Mouse (Mus musculus) ES-Bruce4 (cell line): ENCODE data around the gene Zfp385b. TPM values are rescaled to one million over a fixed set of nuclear protein-coding genes. Genes with fewer than 3 reads are reported as not detected.
A peak's percentile ranks its signal among the peaks of the same experiment; 100 is the strongest.

ENCODE experiments used
- H3K27ac ChIP-seq: 2 replicates; pipeline ENCODE4 v1.5.1; 2012; ENCODE audit warnings: low read length, inconsistent platforms; ENCODE audit not compliant: insufficient read depth
- H3K27me3 ChIP-seq: 2 replicates; pipeline ENCODE4 v1.6.1; 2012; ENCODE audit warnings: mild to moderate bottlenecking, low read length, inconsistent platforms; ENCODE audit not compliant: control insufficient read depth, poor library complexity, insufficient read depth, severe bottlenecking
- H3K36me3 ChIP-seq: 2 replicates; pipeline ENCODE4 v1.6.1; 2012; ENCODE audit warnings: inconsistent platforms, mild to moderate bottlenecking, low read length, moderate library complexity; ENCODE audit not compliant: control insufficient read depth, poor library complexity, insufficient read depth, severe bottlenecking
- H3K4me1 ChIP-seq: one replicate; pipeline ENCODE4 v1.8.1; 2011; ENCODE audit warnings: low read length; ENCODE audit not compliant: control insufficient read depth, insufficient read depth
- H3K4me3 ChIP-seq: 2 replicates; pipeline ENCODE4 v1.5.1; 2011; ENCODE audit warnings: low read depth, mild to moderate bottlenecking, low read length
- H3K9ac ChIP-seq: 2 replicates; pipeline ENCODE4 v1.6.1; 2012; ENCODE audit warnings: low read depth, mild to moderate bottlenecking, inconsistent platforms; ENCODE audit not compliant: poor library complexity, severe bottlenecking
- H3K9me3 ChIP-seq: replicated peaks from 2 replicates; pipeline ENCODE4 v1.6.1; 2012; ENCODE audit warnings: mild to moderate bottlenecking, low read length, inconsistent platforms; ENCODE audit not compliant: control insufficient read depth, poor library complexity, insufficient read depth, severe bottlenecking
- CTCF ChIP-seq: IDR thresholded peaks from one replicate; pipeline ENCODE4 v1.8.1; 2011; ENCODE audit warnings: low read depth, low read length
- EP300 ChIP-seq: IDR thresholded peaks from 2 replicates; pipeline ENCODE4 v1.6.1; 2011; ENCODE audit warnings: low read depth, low read length; ENCODE audit not compliant: insufficient read depth
- POLR2A ChIP-seq: IDR thresholded peaks from one replicate; pipeline ENCODE4 v1.8.1; 2011; ENCODE audit warnings: low read length; ENCODE audit not compliant: insufficient read depth
- polyA plus RNA-seq: library from polyadenylated mRNA; stranded (reverse); fragments of >200 nt; gene quantifications from 2 replicates; pipeline ENCODE4 v1.2.4, GENCODE M21; 2011; ENCODE audit warnings: low read depth; ENCODE audit not compliant: missing spikeins, insufficient read depth, insufficient read length

Gene Zfp385b
- polyA plus RNA-seq, 1 experiment = not detected

GRCm38 (mm10) chr2:77411612-77412011, 407.8 kb downstream of the Zfp385b start:
- H3K9ac ChIP-seq = no peak overlapping the region

GRCm38 (mm10) chr2:77409521-77410135, 409.8 kb downstream of the Zfp385b start:
- TF ChIP-seq EP300 (no peak), CTCF (no peak), POLR2A (no peak)
- Histone ChIP-seq H3K9me3 (peaks cover 3% of the 10 kb centered on the region; the same call in 1 of the 2 replicates), H3K4me3 (no peak overlapping the region), H3K4me1 (peaks cover 2% of the 10 kb centered on the region), H3K27ac (no peak overlapping the region; the same call in 1 of the 2 replicates), H3K36me3 (no peaks in the 10 kb centered on the region), H3K9ac (no peak overlapping the region), H3K27me3 (no peaks in the 10 kb centered on the region)

More at GRCm38 (mm10) chr2:77411612-77412011, 407.8 kb downstream of the Zfp385b start:
- TF ChIP-seq POLR2A (no peak), CTCF (no peak), EP300 (peak; percentile 85)
- Histone ChIP-seq H3K9me3 (peaks cover 3% of the 10 kb centered on the region; the same call in 1 of the 2 replicates), H3K4me1 (peaks cover 2% of the 10 kb centered on the region), H3K27me3 (no peaks in the 10 kb centered on the region), H3K27ac (no peak overlapping the region), H3K4me3 (no peak overlapping the region), H3K36me3 (no peaks in the 10 kb centered on the region)

DNA sequence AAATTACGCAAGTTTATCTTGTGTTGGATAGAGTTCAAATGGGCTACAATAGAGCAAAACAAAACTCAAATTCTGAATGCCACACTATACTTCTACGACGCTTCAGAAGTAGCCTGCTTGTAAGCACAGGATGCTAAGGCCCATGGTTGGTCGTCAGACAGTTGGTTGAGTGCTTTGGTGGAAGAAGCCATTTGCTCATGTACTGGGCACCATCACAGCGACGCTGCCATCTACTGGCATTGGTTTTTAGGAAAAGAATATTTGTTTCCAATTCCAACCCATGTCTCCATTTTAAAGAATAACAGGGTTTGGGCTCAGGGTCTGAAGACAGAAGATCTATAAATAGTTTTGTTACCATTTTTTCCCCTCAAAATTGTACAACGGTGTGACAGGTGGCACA, 410.5 kb downstream of the Zfp385b start:
- 0 out of 2 replicates have a peak, but pooled peaks cover 3% of the 10 kb centered on the region for H3K9me3 ChIP-seq
- no peak overlapping the region for H3K9ac ChIP-seq
- no peaks in the 10 kb centered on the region for H3K27me3 ChIP-seq
- peaks cover 2% of the 10 kb centered on the region for H3K4me1 ChIP-seq
- no peak overlapping the region for H3K4me3 ChIP-seq
- TF ChIP-seq CTCF (peak; percentile 28), EP300 (no peak)
- no peak overlapping the region for H3K27ac ChIP-seq
- no peaks in the 10 kb centered on the region for H3K36me3 ChIP-seq

- Histone ChIP-seq H3K4me3 (no peak overlapping the region), H3K27ac (no peak overlapping the region), H3K27me3 (no peaks in the 10 kb centered on the region), H3K9me3 (no peaks in the 10 kb centered on the region), H3K36me3 (no peaks in the 10 kb centered on the region), H3K9ac (no peak overlapping the region), H3K4me1 (no peaks in the 10 kb centered on the region)
- TF ChIP-seq POLR2A (no peak), CTCF (no peak), EP300 (no peak)
Measured at GRCm38 (mm10) chr2:77402329-77402728, 417.1 kb downstream of the Zfp385b start.

GRCm38 (mm10) chr2:77401438-77402235, 417.8 kb downstream of the Zfp385b start:
- no peaks in the 10 kb centered on the region for H3K27me3 ChIP-seq
- H3K9ac ChIP-seq = no peak overlapping the region
- TF ChIP-seq EP300 (0 out of 2 replicates have a peak, but pooled peaks have one; percentile 16), CTCF (peak; percentile 3), POLR2A (no peak)
- H3K4me3 ChIP-seq = 0 out of 2 replicates have a peak overlapping the region, but pooled peaks have one; percentile 10
- no peaks in the 10 kb centered on the region for H3K9me3 ChIP-seq
- no peaks in the 10 kb centered on the region for H3K4me1 ChIP-seq
- H3K36me3 ChIP-seq = no peaks in the 10 kb centered on the region
- H3K27ac ChIP-seq = no peak overlapping the region

DNA sequence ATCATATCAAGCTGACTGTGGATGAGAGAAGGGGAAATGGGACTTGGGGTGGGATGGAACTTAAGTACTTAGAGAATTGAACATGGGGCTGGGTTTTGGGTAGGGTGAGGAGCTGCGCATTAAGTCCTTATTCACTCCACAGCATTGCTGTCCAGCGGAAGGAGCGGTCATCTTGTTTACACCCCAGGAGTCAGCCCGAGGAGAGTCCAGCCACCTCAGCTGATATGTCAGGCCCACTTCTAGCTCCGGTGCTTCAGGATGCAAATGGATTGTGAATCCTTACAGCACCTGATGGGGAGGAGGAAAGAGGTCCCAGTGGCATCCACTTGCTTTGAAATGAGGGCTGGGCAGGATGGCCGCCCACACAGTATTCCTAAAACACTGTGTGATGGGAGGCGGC, 425.6 kb downstream of the Zfp385b start:
- no peaks in the 10 kb centered on the region for H3K27me3 ChIP-seq
- TF ChIP-seq EP300 (no peak), CTCF (no peak), POLR2A (no peak)

More for the DNA sequence above, 425.6 kb downstream of the Zfp385b start:
- no peaks in the 10 kb centered on the region for H3K4me1 ChIP-seq
- no peak overlapping the region for H3K4me3 ChIP-seq
- peaks cover 6% of the 10 kb centered on the region; the same call in 1 of the 2 replicates for H3K9me3 ChIP-seq
- no peak overlapping the region for H3K9ac ChIP-seq
- no peak overlapping the region for H3K27ac ChIP-seq
- no peaks in the 10 kb centered on the region for H3K36me3 ChIP-seq
